Mouse (Mus musculus) frontal cortex, postnatal 25 days (tissue): ENCODE results near the gene Rac3.
"Not testable (repeated sequence)": the region's sequence is repeated elsewhere in the genome, so short reads cannot be mapped to it uniquely, and the experiment has no call there.

ENCODE experiments used
- DNase-seq, 2 experiments: peaks; one replicate each; pipeline ENCODE4 v3.0.0; 2022; ENCODE audit warnings: low spot score in 2 of 2

Rac3 gene

DNA sequence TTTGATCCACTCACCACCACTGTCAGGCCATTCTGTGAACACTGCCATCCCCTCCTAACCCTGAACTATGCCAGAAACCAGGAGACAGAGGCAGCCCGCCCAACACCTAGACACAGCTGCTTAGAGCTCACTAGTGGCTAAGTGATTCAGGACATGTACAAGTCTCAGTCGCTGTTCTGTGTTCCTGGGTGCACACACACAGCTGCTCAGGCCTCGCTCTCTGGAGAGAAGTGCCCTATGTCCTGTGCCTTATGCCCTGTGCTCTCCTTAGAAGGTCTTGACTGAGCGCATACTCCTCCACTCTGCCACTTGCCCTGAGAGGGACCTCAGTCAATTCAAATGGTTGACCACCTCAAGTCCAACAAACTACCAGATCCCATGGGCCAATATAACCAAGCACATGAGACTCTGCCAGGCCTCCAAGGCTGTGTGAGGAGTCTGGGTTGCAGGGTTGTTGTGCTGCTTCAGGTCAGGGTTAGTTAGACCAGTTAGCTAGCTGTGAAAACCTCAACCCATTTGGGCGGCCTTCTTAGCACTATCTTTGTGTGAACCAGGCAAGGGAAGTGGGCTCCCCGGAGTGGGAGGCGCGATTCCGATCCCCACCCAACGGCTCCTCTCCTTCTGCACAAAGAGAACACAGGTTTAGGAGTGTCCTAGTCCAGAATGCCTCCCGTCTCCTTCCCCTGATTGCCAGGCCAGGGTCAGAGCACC lies 7.4 kb downstream of the Rac3 start:
- DNase-seq: no peak

DNA sequence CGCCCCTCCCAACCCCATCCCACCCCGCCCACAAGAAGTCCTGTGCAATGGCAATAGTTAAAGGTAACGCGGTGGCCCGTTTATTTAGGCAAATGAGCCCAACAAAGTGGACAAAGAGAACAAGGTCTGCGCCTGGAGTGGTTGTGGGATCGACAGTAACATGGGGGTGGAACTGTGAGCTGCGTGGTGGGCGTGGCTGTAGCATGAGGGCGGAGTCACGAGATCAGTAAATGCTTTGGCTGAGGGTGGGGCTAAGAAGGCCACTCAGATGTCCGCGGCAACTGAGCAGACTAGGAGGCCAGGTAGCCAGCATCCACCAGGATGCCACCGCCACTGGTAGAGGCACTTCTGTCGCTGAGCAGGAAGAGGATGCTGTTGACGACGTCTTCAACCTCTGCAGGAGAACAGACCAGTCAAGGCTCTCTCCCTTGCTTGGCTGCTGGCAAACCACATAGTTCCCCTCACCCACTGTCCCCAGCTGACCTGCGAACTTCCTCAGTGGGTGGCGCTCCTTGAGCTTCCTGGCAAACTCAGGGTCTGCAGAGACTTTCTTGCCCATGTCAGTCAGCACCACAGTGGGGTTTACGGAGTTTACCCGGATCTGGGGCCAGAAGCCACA lies 8.3 kb downstream of the Rac3 start:
- not testable (repeated sequence) for DNase-seq

DNA sequence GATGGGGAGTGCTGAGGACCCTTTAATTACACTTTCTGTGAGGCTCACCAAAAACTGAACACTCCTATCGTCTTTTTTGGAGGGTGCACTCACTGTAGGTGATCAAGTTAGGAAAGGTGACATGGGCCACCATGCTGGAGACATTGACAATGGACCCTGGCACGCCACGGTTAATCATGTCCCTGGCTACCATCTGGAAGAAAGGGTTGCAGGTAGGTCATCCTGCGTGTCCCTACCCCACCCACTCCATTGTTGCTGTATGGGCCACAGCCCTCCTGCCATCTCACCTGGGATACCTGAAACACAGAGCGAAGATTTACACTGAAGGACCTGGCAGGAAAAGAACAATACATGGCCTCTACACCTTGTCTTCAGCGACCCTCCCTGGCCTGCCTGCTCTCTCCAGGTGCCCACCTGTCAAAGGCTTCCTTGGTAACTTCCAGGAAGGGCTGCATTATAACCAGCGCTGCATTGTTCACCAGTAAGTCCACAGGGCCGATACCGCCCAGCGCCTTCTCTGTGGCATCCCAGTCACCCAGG lies 9.1 kb downstream of the Rac3 start:
- DNase-seq: no peak

DNA sequence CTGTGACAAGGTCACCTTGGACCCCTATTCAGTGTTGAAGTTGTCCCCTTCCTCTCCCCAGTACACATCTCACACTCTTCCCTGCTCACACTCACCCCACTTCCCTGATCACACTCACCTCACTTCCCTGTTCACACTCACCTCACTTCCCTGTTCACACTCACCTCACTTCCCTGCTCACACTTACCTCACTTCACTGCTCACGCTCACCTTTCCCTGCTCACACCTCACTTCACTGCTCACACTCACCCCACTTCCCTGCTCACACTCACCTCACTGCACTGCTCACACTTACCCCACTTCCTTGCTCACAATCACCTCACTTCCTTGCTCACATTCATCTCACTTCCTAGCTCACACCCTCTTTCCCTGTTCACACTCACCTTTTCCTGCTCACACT lies 10.1 kb downstream of the Rac3 start:
- DNase-seq: no peak

DNA sequence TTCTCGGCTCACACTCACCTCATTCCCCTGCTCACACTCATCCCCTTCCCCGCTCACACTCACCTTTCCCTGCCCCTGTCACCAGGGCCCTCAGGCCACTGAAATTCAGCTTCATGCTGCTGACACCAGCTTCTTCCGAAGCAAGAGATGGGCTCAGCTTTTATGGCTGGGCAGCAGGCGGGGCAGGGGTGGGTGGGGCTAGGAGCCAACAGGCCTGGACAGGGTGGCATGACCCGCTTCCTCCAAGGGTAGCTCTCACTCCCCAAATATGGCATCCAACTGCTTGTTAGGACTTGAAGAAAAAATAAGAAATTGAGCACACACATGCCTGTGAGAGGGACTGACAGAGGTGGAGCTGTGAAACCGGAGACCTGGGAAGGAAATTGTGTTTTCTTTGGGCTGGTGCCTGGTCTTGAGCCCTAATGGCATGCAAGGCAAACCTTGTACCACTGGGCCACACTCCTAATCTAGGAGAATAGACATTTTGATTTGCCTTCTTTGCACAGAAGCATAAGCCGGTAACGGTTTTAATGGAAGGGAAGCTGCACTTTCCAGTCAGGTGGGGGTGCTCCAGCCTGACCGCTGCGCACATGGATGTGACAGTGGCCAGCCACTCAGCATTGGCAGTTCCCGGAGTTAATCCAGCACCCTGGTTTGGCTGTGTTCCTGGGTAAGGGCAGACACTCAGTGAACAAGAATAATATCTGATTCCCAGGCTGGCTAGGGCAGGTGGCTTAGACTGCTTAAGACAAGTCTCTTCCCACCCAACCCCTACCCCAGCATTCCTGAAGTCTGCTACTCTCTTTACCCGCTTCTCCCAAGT lies 10.8 kb downstream of the Rac3 start, which contains the start of gene Cbr2:
Gene Cbr2, minus strand, starts transcription at position 257 of the 823 bp plus-strand sequence.
- DNase-seq: no peak

DNA sequence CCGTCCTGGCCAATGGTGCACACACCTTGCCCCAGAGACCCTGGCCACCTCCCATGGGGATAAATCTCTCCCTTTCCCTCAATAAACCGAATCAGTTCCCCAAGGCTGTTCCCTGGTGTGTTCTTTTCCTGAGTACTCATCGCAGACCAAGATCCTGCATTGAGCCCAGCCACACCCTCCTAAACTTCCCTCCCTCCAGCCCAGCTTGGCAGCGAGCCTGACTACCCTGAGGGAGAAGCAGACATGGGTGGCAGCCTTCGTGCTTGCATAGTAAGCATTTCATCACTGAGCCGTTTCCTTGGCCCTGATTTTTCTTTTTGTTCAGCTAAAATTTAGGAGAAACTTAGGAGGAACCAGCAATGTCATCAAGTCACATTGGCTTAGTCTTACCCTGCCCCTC lies 12.3 kb downstream of the Rac3 start:
- DNase-seq: no peak

DNA sequence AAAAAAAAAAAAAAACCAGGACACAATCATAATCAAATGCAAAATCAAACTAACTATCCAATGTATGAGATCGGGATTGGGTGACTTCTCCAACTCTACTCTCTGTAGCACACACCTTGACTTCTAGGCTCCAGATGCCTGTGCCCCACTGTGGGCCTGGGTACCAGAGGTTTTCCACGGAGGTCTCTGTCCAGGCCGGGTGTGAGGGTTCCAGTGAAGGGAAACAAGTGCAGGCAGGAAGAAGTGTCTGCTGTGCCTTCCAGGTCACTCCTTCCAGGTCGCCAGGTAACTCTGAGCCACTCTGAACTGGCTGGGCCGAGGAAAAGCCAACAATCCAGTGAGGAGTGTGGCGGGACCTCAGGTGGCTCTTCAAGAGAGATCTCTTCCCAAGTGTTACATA lies 15.2 kb downstream of the Rac3 start:
- no peak for DNase-seq

DNA sequence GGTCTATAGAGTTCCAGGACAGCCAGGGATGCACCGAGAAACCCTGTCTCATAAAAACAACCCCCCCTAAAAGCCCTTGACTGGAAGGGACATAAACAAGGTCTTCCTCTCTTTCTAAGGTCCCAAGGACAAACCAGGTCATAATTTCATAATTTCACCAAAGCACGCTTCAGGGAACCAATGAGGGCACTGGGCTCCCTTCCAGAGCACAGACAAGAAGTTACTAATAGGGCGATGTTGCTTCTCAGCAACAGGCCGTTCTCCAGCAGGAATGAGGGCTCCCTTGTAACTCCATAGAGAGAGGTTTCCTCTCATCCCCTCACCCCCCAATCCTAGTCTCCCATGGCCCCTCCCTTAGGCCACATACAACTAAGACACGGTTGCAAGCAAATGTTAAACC lies 19.7 kb downstream of the Rac3 start:
- no peak for DNase-seq

DNA sequence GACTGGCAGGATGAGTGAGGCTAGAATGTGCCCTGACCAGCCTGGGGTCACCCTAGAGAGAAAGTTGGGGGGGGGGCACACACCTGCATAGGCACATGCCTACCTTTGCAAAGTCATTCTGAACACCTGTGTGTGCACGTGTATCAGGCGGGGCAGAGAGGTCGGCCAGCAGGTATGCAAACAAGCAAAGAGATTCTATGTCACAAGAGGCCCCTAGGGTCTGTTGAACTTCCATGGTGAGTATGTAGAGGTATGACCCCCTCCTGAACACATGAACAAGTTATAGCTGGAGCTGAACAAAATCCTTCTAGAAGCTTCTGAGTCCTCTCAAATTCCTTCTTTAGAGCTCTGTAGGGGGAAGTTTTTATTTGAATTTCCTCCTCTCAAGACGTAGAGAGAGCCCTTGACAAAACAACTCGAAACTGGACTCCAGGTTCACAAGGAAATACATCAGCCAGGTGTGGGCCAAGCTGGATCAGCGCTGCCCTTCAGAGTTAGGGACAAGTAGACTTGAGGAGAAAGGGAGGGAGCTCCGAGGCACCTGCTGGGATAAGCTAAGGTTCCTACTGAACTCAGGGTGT lies 22.9 kb downstream of the Rac3 start:
- DNase-seq: no peak

DNA sequence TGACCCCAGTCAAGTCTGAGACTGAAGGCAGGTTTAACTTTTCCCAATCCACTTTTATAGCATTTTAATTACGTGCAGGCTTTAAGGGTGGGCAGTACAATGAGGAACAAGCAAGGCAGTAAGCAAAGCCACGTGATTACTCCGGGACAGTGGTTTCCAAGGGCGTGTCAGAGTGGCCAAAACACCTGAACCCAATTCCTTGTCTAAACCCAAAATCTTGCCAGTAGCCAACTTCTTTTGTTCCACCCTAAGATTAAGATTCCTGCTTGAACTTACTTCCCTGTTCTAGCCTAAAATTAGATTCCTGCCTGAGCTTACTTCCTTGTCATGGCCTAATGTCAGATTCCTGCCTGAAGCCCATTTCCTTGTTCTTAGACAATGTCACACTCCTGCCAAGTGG lies 26.7 kb downstream of the Rac3 start:
- DNase-seq: no peak

DNA sequence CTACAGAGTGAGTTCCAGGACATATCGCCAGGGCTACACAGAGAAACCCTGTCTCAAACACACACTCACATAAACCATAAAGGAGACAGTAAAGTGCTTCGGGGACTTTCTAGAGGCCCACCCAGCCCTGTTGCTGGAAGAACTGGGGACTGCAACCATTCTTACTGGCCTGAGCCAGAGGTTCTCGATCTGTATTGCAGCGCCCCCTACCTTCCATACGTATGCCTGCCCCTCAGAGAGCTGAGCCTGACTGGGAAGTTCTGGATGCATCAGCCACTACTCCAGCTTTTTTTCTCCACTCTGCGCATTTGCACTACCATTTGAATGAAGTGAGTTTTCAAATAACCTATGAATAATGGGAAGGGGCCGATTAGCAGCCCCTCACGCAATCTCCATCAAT lies 28.2 kb downstream of the Rac3 start:
- no peak for DNase-seq

DNA sequence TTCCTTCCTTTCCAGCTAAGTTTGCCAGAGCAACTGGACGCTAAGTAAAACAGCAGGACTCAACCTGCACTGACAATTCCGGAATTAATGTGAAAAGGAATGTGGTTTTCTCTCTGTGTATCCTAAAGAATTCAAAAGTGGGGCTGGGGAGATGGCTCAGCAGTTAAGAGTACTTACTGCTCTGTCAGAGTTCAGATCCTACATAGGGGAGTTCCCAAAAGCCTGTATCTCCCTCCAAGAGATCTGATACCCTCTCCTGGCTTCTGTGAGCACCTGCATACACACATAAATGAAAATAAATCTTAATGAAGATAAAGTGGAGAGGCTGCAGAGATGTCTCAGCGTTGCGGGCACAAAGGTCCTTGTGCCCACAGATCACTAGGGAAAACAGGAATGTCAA lies 30.3 kb downstream of the Rac3 start:
- no peak for DNase-seq

DNA sequence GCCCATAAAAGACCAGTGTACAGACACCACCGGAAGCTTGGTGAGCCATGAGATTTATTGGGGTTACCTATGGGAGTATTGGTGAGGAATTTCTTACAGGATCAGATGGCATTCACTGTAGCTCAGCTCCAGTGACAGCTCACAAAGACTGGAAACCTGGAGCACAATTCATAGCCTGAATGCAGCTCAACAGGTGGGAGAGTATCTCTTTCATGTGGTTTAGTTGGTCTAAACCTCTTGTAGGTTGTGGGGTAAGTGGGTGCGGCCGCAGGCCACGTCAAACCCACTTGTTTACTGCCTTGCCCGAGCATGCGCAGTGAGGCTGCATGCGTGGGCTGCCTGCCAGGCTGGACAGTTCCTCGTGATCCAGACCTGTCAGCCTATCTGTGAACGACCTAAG lies 39.0 kb downstream of the Rac3 start:
- DNase-seq: no peak

DNA sequence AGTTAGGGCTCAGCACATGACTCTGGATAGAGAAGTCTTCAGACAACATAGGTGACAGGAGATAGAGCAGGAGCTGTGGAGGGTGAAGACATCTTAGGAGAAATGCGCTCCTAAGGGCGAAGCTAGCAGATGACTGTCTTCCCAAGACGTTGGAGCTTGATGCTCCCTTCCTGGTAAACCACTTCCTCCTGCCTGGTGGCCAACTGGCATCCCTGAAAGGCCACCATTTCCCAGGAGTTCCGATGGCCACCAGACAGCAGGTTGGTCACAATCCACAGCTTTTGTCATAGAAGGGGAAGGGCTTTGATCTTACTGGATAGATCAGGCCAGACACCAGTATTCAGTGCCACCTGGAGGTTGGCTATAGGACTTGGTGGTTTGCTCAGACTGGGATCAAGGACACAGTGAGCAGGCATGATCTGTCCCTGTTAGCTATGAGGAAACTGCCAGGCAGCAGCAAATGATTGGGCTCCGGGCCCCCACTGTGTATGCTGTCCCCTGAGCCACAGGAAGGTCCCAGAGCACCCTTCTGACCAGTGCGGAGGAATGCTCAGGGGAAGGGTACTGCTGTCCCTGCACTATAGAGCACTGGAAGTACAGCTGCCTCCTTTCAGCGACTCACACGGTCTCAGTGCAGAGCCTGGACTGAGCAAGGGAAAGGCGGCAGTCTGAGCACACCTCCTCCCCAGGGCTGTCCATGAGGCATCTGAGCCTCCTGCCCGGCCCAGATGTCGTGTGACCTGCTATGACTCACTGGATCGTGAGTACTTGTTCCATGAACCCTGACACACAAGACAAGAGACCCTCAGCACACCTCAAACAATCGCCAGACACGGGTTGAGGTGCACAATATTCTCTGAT lies 40.8 kb downstream of the Rac3 start:
- no peak for DNase-seq

DNA sequence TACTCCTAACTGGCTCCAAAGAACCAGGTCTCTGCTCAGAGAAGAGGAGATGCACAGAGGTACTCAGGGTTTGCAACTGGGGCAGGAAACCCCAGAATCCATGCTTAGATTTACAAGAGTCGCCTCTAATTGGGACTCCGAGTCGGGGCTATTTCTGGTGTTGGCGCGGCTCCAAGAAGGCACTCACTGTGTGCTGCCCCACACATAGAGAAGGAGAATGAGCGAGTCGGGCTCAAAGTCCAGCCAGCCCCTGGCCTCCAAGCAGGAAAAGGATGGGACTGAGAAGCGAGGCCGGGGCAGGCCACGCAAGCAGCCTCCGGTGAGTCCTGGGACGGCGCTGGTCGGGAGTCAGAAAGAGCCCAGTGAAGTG lies 41.4 kb downstream of the Rac3 start, which contains the start of gene Hmga1b:
Gene Hmga1b, plus strand, starts transcription at position 123 of the 370 bp plus-strand sequence.
- not testable (repeated sequence) for DNase-seq

DNA sequence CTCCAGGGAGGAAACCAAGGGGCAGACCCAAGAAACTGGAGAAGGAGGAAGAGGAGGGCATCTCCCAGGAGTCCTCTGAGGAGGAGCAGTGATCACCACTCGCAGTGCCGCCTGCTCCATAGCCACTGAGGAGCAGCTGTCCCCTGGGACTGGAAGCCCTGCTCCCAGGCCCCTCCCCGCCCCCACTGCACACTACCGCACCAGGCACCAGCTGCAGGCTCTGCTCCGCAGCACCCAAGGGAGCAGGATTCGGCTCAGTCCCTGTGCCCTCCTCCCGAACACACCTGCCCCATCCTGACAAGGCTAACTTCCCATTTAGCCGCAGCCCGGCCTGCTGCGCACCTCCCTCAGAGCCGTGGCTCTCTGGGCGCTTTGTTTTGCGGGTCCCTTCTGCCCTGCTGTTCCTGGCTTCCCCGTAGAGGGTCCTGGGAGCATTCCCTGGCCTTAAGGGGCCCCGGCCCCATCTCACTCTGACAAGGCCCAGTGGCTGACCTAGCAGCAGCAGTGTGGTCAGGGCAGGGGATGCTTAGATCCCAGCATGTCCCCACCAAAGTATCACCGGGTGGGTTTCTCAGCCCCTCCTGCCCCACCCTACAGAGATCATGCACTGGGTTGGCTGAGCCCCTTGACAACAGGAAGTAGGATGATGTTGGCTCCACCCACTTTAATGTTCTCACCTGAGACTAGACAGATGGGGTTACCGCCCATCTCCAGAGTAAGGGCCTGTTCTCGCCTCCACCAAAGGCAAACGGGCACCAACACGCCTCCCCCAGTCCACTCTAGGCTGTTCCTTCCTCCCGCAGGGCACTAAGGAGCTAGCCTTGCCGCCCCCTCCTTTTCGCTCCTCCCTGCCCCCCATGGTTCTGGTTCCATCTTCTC lies 42.1 kb downstream of the Rac3 start:
- not testable (repeated sequence) for DNase-seq

DNA sequence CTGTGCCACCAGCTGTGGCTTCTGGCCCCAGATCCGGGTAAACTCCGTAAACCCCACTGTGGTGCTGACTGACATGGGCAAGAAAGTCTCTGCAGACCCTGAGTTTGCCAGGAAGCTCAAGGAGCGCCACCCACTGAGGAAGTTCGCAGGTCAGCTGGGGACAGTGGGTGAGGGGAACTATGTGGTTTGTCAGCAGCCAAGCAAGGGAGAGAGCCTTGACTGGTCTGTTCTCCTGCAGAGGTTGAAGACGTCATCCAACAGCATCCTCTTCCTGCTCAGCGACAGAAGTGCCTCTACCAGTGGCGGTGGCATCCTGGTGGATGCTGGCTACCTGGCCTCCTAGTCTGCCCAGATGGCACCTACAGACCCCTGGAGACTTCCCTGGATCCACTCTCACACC lies 45.8 kb downstream of the Rac3 start:
- DNase-seq: not testable (repeated sequence)

DNA sequence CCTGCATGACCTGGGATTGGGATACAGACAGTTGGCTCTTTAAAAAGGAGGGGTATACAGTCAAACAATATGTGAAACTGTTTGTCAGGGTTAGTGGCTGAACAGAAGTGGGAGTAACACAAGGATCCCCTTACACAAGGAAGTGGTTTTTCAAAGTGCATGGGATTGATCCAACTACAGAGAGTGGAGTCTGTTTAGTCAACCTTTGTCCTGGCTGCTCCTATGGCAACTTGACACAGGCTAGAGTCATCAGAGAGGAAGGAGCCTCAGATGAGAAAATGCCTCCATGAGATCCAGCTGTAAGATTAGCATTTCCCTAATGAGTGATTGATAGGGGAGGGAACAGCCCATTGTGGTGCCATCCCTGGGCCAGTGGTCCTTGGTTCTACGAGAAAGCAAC lies 46.9 kb downstream of the Rac3 start:
- DNase-seq: no peak

DNA sequence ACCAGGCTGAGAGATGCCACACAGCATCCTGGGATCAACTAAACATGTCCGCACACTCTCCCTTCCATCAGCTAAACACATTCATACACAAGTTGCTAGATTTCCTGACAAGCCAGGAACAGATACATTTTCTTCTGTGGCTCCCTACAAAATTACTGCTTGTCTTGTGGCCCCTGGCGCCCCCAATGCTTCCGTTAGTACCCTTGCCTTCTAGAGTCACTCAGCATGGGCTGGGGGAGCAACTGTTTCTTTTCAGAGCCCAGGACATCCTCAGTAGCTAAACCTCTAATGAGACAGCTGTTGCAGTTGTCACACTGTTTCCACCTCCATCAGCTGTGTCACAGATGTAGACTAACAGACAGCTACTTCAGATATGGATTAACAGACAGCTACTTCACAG lies 51.5 kb downstream of the Rac3 start:
- DNase-seq: no peak
